Mouse (Mus musculus) embryonic facial prominence, embryonic 14.5 days (tissue): ENCODE results near the gene Shroom3. TPM values are rescaled to one million over a fixed set of nuclear protein-coding genes. Genes with fewer than 3 reads are reported as not detected.

ENCODE experiments used
- ATAC-seq: fragments of 200-750 bp; cut with Nextera tagmentation; 2 replicates; pipeline ENCODE4 v1.8.0; 2017; ENCODE audit warnings: low read depth, moderate number of reproducible peaks, moderate TSS enrichment
- DNase-seq: peaks from one replicate; pipeline ENCODE4 v3.0.0-alpha.2; 2015; ENCODE audit warnings: low spot score
- H3K27ac ChIP-seq: fragments of 300-500 bp; sonication (generic); replicated peaks from 2 replicates; pipeline ENCODE4 v1.5.1; 2014; ENCODE audit warnings: low read depth, mild to moderate bottlenecking, low read length, moderate library complexity
- H3K27me3 ChIP-seq: fragments of 300-500 bp; sonication (generic); replicated peaks from 2 replicates; pipeline ENCODE4 v1.6.1; 2014; ENCODE audit warnings: low read length; ENCODE audit not compliant: control insufficient read depth, insufficient read depth
- H3K36me3 ChIP-seq: fragments of 300-500 bp; sonication (generic); 2 replicates; pipeline ENCODE4 v1.6.1; 2014; ENCODE audit warnings: low read length, mixed read lengths; ENCODE audit not compliant: control insufficient read depth, insufficient read depth
- H3K4me1 ChIP-seq: fragments of 300-500 bp; sonication (generic); 2 replicates; pipeline ENCODE4 v1.6.1; 2014; ENCODE audit warnings: antibody characterized with exemption, low read length; ENCODE audit not compliant: control insufficient read depth, insufficient read depth
- H3K4me2 ChIP-seq: fragments of 300-500 bp; sonication (generic); 2 replicates; pipeline ENCODE4 v1.6.1; 2014; ENCODE audit warnings: low read depth, mild to moderate bottlenecking, low read length, moderate library complexity, mixed read lengths
- H3K4me3 ChIP-seq: fragments of 300-500 bp; sonication (generic); 2 replicates; pipeline ENCODE4 v1.5.1; 2014; ENCODE audit warnings: low read depth, mild to moderate bottlenecking, low read length
- H3K9ac ChIP-seq: fragments of 300-500 bp; sonication (generic); 2 replicates; pipeline ENCODE4 v1.6.1; 2014; ENCODE audit warnings: low read depth, mild to moderate bottlenecking, low read length, moderate library complexity, mixed read lengths
- H3K9me3 ChIP-seq: fragments of 300-500 bp; sonication (generic); 2 replicates; pipeline ENCODE4 v1.6.1; 2016; ENCODE audit warnings: low read length; ENCODE audit not compliant: control insufficient read depth
- WGBS: fragments of 180-500 bp; shearing (Covaris S2); extraction: QIAGEN DNeasy Blood & Tissue Kit; methylation state at CpG from one replicate; pipeline ENCODE4 v1.1.7; 2014; 5-methylcytosine and 5-hydroxymethylcytosine counted together
- polyA plus RNA-seq: library from polyadenylated mRNA; unstranded; fragments of >200 nt; fragmentation: Nextera tagmentation; extraction: Ambion mirVana; gene quantifications from 2 replicates; pipeline ENCODE4 v1.2.1, GENCODE M21; 2014

Shroom3 gene
- polyA plus RNA-seq, 1 experiment from 2014 or later: 3.4 TPM

DNA sequence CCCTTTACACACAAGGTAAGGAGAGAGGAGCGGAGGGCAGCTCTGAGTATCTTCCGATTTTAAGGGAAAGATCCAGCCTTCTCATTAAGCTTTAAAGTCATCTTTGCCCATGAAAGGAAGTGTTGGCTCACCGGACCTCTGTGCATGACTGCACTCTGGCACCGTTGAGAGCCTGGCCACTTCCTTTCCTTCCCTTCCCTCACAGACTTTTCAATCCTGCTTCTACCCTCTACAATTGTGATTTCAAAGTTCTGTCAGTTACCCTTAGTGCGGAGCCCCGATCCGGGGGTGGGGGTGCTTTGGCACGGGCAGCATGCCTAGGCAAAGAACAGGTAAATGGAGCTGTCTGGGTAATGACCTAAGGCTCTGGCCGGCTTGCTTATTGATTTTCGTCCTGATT lies 244.4 kb downstream of the Shroom3 start:
- H3K4me2 ChIP-seq: no peak overlapping the region
- H3K4me1 ChIP-seq: 0 out of 2 replicates have a peak, but pooled peaks cover 17% of the 10 kb centered on the region
- H3K36me3 ChIP-seq: no peaks in the 10 kb centered on the region
- no peaks in the 10 kb centered on the region for H3K9me3 ChIP-seq
- H3K9ac ChIP-seq: no peak overlapping the region
- no peak overlapping the region for H3K4me3 ChIP-seq
- WGBS: 72% methylated on average over 10 of the region's 10 CpGs
- H3K27ac ChIP-seq: no peak overlapping the region
- DNase-seq (no peak), ATAC-seq (no peak)
- H3K27me3 ChIP-seq: no peaks in the 10 kb centered on the region

DNA sequence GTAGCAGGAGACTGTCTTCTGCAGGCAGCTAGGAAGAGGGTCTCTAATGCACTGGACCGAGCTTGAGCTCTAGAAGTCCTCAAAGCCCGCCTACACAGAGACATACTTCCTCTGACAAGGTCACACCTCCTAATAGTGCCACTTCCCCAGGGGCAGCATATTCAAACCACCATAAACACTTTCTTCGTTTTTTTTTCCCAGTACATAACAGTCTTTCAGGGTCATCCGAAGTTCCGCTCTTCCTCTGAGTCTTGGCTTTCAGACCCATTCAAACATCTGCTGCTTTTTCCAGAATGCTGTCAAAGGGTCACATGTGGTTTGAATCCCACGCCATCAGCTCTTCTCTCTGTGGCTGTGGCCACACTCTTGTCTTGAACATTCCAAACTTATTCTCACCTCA lies 247.3 kb downstream of the Shroom3 start:
- peak; percentile 23 for DNase-seq
- H3K27ac ChIP-seq: no peak overlapping the region
- WGBS: 53% methylated on average over 6 of the region's 6 CpGs
- no peak overlapping the region for H3K9ac ChIP-seq
- H3K4me1 ChIP-seq: 0 out of 2 replicates have a peak, but pooled peaks cover 10% of the 10 kb centered on the region
- H3K27me3 ChIP-seq: no peaks in the 10 kb centered on the region
- H3K36me3 ChIP-seq: no peaks in the 10 kb centered on the region
- H3K4me2 ChIP-seq: no peak overlapping the region
- no peaks in the 10 kb centered on the region for H3K9me3 ChIP-seq
- ATAC-seq: no peak
- H3K4me3 ChIP-seq: no peak overlapping the region

DNA sequence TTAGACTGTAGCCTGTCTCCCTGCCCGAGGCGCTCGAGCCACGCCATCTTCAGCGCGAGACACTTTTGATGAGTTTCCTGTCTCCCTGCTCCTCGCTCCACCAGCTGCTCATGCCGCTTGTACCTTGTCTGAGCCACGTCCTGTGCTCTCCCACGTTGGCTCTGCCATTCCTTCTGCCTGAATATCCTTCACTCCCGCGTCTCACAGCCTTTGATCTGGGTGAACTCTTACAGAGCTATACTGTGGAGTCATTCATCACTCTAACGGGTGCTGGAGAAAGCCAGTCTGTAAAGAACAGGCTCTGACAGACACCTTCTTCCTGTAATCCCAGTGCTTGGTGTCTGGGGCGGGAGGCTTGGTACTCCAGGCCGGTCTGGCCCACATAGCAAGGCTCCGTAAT lies 248.1 kb downstream of the Shroom3 start:
- Histone ChIP-seq H3K4me1 (0 out of 2 replicates have a peak, but pooled peaks cover 10% of the 10 kb centered on the region), H3K4me3 (no peak overlapping the region), H3K9me3 (no peaks in the 10 kb centered on the region), H3K9ac (no peak overlapping the region), H3K27me3 (no peaks in the 10 kb centered on the region), H3K4me2 (no peak overlapping the region), H3K27ac (no peak overlapping the region), H3K36me3 (no peaks in the 10 kb centered on the region)
- no peak for ATAC-seq
- no peak for DNase-seq
- 58% methylated on average over 16 of the region's 16 CpGs for WGBS

DNA sequence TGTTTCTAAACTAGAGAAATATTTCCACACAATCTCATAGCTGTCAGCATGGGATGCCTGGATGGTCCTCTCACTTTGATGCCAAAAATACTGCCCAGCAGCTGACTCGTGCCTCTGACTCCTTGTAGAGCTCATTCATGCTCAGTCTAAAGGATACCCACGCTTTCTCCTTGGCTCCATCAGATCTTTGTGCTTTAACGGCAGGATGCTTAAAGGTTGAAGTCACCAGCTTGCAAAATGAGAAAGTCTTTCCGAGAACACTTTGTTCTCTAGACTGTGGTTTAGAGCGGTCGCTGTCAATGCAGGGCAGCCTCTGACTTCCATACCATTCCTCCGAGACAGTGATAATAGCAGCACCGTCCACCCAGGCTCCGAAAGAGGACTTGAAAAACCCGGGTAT lies 249.8 kb downstream of the Shroom3 start:
- no peak overlapping the region for H3K27ac ChIP-seq
- 0 out of 2 replicates have a peak, but pooled peaks cover 10% of the 10 kb centered on the region for H3K4me1 ChIP-seq
- DNase-seq (no peak), ATAC-seq (no peak)
- H3K4me3 ChIP-seq: no peak overlapping the region
- no peaks in the 10 kb centered on the region for H3K9me3 ChIP-seq
- no peaks in the 10 kb centered on the region for H3K36me3 ChIP-seq
- no peak overlapping the region for H3K4me2 ChIP-seq
- H3K9ac ChIP-seq: no peak overlapping the region
- WGBS: 74% methylated on average over 10 of the region's 10 CpGs
- no peaks in the 10 kb centered on the region for H3K27me3 ChIP-seq

DNA sequence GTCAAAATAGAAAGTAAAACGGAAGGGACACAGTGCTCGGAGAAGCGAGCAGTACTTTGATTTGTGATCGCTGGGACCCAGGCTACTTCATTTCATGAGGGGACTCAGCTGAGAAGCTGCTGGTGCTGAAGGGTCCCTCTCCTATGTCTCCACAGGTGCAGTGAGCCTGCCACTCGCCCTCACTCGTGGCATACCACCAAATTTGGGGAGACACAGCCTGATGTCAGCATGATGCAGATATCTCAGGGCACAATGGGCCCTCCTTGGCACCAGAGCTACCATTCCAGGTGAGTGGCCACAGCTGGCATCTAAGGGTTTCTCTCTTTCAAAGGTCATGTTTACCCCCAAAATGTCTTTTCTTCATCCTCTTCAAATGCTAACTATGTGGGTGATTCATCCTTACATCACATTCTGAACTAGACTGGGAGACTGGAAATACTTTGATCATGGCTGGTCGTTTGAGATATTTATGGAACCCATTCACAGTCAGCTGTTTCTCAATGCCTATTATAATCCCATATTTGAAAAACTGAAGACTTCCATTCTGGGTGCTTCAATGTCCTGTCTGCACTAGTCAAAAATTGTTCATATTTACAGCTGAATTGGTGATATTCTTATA lies 250.5 kb downstream of the Shroom3 start:
- Histone ChIP-seq H3K27me3 (no peaks in the 10 kb centered on the region), H3K27ac (no peak overlapping the region), H3K9me3 (no peaks in the 10 kb centered on the region), H3K36me3 (no peaks in the 10 kb centered on the region), H3K4me3 (no peak overlapping the region), H3K9ac (no peak overlapping the region), H3K4me2 (no peak overlapping the region), H3K4me1 (0 out of 2 replicates have a peak, but pooled peaks cover 10% of the 10 kb centered on the region)
- DNase-seq (no peak), ATAC-seq (no peak)
- 86% methylated on average over 7 of the region's 7 CpGs for WGBS

DNA sequence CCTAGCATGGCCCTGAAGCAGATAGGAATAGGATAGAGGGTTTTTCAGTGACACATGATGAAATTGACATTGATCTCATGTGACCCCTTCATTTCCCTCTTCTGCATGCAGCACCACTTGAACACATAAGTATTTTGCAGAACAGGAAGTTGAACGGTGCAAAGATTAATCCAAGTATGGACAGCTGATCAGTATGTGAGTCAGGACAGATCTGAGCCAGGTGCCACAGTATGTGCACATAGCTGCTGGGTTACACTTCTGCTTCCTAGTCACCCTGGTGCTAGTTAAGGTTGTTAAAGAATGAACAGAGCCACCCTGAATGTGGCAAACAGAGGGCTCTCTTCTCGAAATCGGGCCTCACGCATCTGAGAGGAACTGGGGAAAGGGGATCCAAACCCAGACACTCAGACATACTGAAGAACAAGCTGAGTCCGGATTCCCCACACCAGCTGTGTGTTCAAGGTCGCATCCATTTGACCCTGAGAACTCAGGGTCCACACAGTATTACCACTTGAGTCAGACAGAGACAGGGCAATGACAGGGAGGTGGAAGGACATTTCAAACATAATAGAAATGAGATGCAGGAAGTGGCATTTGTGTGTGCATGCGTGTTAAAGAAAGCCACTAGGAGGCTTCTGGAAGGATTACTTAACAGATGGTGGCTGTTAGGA lies 251.2 kb downstream of the Shroom3 start:
- Histone ChIP-seq H3K9me3 (no peaks in the 10 kb centered on the region), H3K4me2 (no peak overlapping the region), H3K27ac (no peak overlapping the region), H3K9ac (no peak overlapping the region), H3K27me3 (no peaks in the 10 kb centered on the region), H3K4me1 (0 out of 2 replicates have a peak, but pooled peaks cover 10% of the 10 kb centered on the region), H3K36me3 (no peaks in the 10 kb centered on the region), H3K4me3 (no peak overlapping the region)
- no peak for ATAC-seq
- WGBS: 80% methylated on average over 7 of the region's 7 CpGs
- no peak for DNase-seq

DNA sequence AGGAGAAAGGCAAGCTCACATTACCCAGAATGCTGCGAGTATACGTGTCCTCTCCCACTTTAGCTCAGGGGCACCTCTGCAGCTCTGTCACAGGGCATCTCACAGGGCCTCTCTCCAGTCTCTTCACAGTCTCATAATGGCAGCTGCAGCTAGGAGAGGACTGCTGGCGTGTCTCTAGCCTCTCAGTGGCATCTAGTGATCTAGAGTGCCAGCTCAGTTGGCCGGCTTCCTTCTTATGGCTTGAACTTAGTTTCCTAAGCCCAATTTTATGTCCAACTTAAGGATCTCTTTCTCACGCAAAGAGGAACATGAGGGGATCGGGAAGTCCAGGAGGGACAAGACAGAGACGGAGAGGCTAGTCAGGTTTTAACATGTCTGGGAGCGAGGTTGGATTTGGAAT lies 252.6 kb downstream of the Shroom3 start:
- no peak for DNase-seq
- H3K9ac ChIP-seq: no peak overlapping the region
- no peak for ATAC-seq
- peaks cover 9% of the 10 kb centered on the region for H3K36me3 ChIP-seq
- 0 out of 2 replicates have a peak, but pooled peaks cover 10% of the 10 kb centered on the region for H3K4me1 ChIP-seq
- H3K4me3 ChIP-seq: no peak overlapping the region
- no peaks in the 10 kb centered on the region for H3K27me3 ChIP-seq
- peaks cover under 1% of the 10 kb centered on the region; the same call in 1 of the 2 replicates for H3K9me3 ChIP-seq
- no peak overlapping the region for H3K27ac ChIP-seq
- no peak overlapping the region for H3K4me2 ChIP-seq
- 87% methylated on average over 8 of the region's 8 CpGs for WGBS

DNA sequence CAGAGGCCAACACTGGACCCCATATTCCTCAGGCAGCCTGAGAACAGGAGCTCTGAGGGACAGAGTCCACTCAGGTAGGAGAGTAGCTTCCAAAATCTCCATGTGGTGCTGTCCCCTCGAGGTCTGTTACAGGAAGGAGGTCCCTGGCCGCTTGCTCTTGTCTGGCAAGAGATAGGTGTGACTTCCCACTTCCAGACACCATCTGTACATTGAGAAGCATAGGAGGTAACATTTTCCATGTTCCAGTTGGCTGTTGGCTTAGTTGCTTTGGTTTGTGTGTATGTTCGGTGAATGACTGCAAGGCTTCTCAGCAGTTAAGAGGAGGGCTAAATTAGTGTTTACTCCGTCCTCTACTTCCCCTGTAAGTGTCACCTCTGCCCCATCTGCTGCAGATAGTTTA lies 254.5 kb downstream of the Shroom3 start:
- Histone ChIP-seq H3K9ac (no peak overlapping the region), H3K36me3 (peaks cover 28% of the 10 kb centered on the region), H3K4me3 (no peak overlapping the region), H3K4me2 (no peak overlapping the region), H3K4me1 (no peaks in the 10 kb centered on the region), H3K27me3 (no peaks in the 10 kb centered on the region), H3K27ac (no peak overlapping the region), H3K9me3 (peaks cover 18% of the 10 kb centered on the region)
- ATAC-seq (no peak), DNase-seq (no peak)
- WGBS: 81% methylated on average over 4 of the region's 4 CpGs
